Mouse (Mus musculus) adrenal gland, adult (tissue): Measurements from ENCODE around the gene Lrig2.

ENCODE experiments used
- DNase-seq, 2 experiments: peaks; one replicate each; pipeline ENCODE4 v3.0.0; 2022 to 2023; ENCODE audit warnings: low spot score in 1 of 2; ENCODE audit not compliant: inconsistent age in 2 of 2

Gene Lrig2

GRCm38 (mm10) chr3:104512424-104512748, 668 bp upstream of the Lrig2 start:
- DNase-seq, result no peak

- DNase-seq, result no peak
These were observed 818 bp downstream of the Lrig2 start for GRCm38 (mm10) chr3:104510771-104511429.

GRCm38 (mm10) chr3:104501648-104502047, 10.1 kb downstream of the Lrig2 start:
- peak in 1 of 2 experiments; percentile 24 for DNase-seq

- peak in 1 of 2 experiments; percentile 30 for DNase-seq
These were observed 10.8 kb downstream of the Lrig2 start for GRCm38 (mm10) chr3:104500881-104501280.

- no peak for DNase-seq
These were observed 15.5 kb downstream of the Lrig2 start for GRCm38 (mm10) chr3:104496176-104496575.

- no peak for DNase-seq
These were observed 30.6 kb downstream of the Lrig2 start for GRCm38 (mm10) chr3:104480946-104481719.

GRCm38 (mm10) chr3:104478056-104478455, 33.7 kb downstream of the Lrig2 start:
- DNase-seq, result no peak

- no peak for DNase-seq
These were observed 42.3 kb downstream of the Lrig2 start for GRCm38 (mm10) chr3:104469421-104469820.

- no peak for DNase-seq
These were observed 50.5 kb downstream of the Lrig2 start for GRCm38 (mm10) chr3:104461226-104461625.

GRCm38 (mm10) chr3:104458588-104458987, 53.1 kb downstream of the Lrig2 start:
- DNase-seq, result no peak

- no peak for DNase-seq
These were observed 56.0 kb downstream of the Lrig2 start for GRCm38 (mm10) chr3:104455506-104456275.

- DNase-seq, result no peak
These were observed 64.5 kb downstream of the Lrig2 start for GRCm38 (mm10) chr3:104447240-104447639.

GRCm38 (mm10) chr3:104446689-104447088, 65.0 kb downstream of the Lrig2 start:
- no peak for DNase-seq

- peak in 1 of 2 experiments; percentile 45 for DNase-seq
These were observed 66.1 kb downstream of the Lrig2 start for GRCm38 (mm10) chr3:104445576-104445975.

- no peak for DNase-seq
These were observed 66.7 kb downstream of the Lrig2 start for GRCm38 (mm10) chr3:104444946-104445460.

- DNase-seq, result no peak
These were observed 67.6 kb downstream of the Lrig2 start for GRCm38 (mm10) chr3:104444082-104444481.

GRCm38 (mm10) chr3:104442357-104442756, 69.4 kb downstream of the Lrig2 start:
- peak in 1 of 2 experiments; percentile 29 for DNase-seq

GRCm38 (mm10) chr3:104441870-104442283, 69.8 kb downstream of the Lrig2 start:
- peak; percentile 96 to 99 for DNase-seq

- no peak for DNase-seq
These were observed 70.3 kb downstream of the Lrig2 start for GRCm38 (mm10) chr3:104441435-104441834.

GRCm38 (mm10) chr3:104438777-104439176, 72.9 kb downstream of the Lrig2 start:
- no peak for DNase-seq

GRCm38 (mm10) chr3:104437576-104437975, 74.1 kb downstream of the Lrig2 start:
- DNase-seq, result no peak
